Mouse (Mus musculus) limb, embryonic 14.5 days (tissue): ENCODE data around the gene Dnajb3. TPM values are rescaled to one million over a fixed set of nuclear protein-coding genes. Genes with fewer than 3 reads are reported as not detected.

ENCODE experiments used
- ATAC-seq: fragments of 200-750 bp; cut with Nextera tagmentation; 2 replicates; pipeline ENCODE4 v1.8.0; 2017; ENCODE audit warnings: low read depth, moderate number of reproducible peaks, moderate TSS enrichment; ENCODE audit not compliant: low FRiP score
- DNase-seq: peaks from one replicate; pipeline ENCODE4 v3.0.0-alpha.2; 2015; ENCODE audit warnings: low spot score
- H3K27ac ChIP-seq: fragments of 300-500 bp; sonication (generic); replicated peaks from 2 replicates; pipeline ENCODE4 v1.5.1; 2014; ENCODE audit warnings: low read depth, mild to moderate bottlenecking, low read length, moderate library complexity, mixed read lengths
- H3K27me3 ChIP-seq: fragments of 300-500 bp; sonication (generic); 2 replicates; pipeline ENCODE4 v1.6.1; 2014; ENCODE audit warnings: low read length, mixed read lengths; ENCODE audit not compliant: control insufficient read depth, insufficient read depth
- H3K36me3 ChIP-seq: fragments of 300-500 bp; sonication (generic); 2 replicates; pipeline ENCODE4 v1.6.1; 2014; ENCODE audit warnings: mild to moderate bottlenecking, low read length, moderate library complexity, mixed read lengths; ENCODE audit not compliant: control insufficient read depth, insufficient read depth
- H3K4me1 ChIP-seq: fragments of 300-500 bp; sonication (generic); 2 replicates; pipeline ENCODE4 v1.6.1; 2014; ENCODE audit warnings: antibody characterized with exemption, low read length, mixed read lengths; ENCODE audit not compliant: control insufficient read depth, insufficient read depth
- H3K4me2 ChIP-seq: fragments of 300-500 bp; sonication (generic); replicated peaks from 2 replicates; pipeline ENCODE4 v1.6.1; 2014; ENCODE audit warnings: low read depth, mild to moderate bottlenecking, low read length, moderate library complexity; ENCODE audit not compliant: severe bottlenecking
- H3K4me3 ChIP-seq: fragments of 300-500 bp; sonication (generic); replicated peaks from 2 replicates; pipeline ENCODE4 v1.5.1; 2014; ENCODE audit warnings: low read length
- H3K9ac ChIP-seq: fragments of 300-500 bp; sonication (generic); 2 replicates; pipeline ENCODE4 v1.6.1; 2014; ENCODE audit warnings: mild to moderate bottlenecking, low read depth, low read length, moderate library complexity; ENCODE audit not compliant: severe bottlenecking
- H3K9me3 ChIP-seq: fragments of 300-500 bp; sonication (generic); 2 replicates; pipeline ENCODE4 v1.6.1; 2016; ENCODE audit warnings: low read length; ENCODE audit not compliant: control insufficient read depth
- POLR2A ChIP-seq: fragments of 200-500 bp; IDR thresholded peaks from 2 replicates; pipeline ENCODE4 v1.8.0; 2012; ENCODE audit warnings: inconsistent platforms, mild to moderate bottlenecking, moderate library complexity, borderline replicate concordance; ENCODE audit not compliant: insufficient read depth, insufficient read length; ENCODE audit errors: extremely low read depth
- WGBS: fragments of 180-500 bp; shearing (Covaris S2); extraction: QIAGEN DNeasy Blood & Tissue Kit; methylation state at CpG from one replicate; pipeline ENCODE4 v1.1.7; 2014; 5-methylcytosine and 5-hydroxymethylcytosine counted together
- polyA plus RNA-seq, 2 experiments: library from polyadenylated mRNA; depleted of rRNA in 1 of 2; stranded (reverse) in 1 of 2; unstranded in 1 of 2; fragments of >200 nt; fragmentation: Nextera tagmentation in 1 of 2; extraction: Ambion mirVana in 1 of 2; gene quantifications; 2 replicates each; pipeline versions ENCODE4 v1.2.1 to v1.2.3; 2012 to 2014

Gene Dnajb3
- polyA plus RNA-seq, 2 experiments = 9.1 to 10.5 TPM

- ATAC-seq = no peak
- 83% methylated on average over 2 of the region's 2 CpGs for WGBS
These were observed 47.2 kb downstream of the Dnajb3 start for GRCm38 (mm10) chr1:88158430-88158829.

More at GRCm38 (mm10) chr1:88158430-88158829, 47.2 kb downstream of the Dnajb3 start:
- H3K27me3 ChIP-seq = no peaks in the 10 kb centered on the region
- H3K4me1 ChIP-seq = no peaks in the 10 kb centered on the region
- no peak overlapping the region for H3K4me2 ChIP-seq
- no peak overlapping the region for H3K4me3 ChIP-seq
- no peak for DNase-seq
- no peaks in the 10 kb centered on the region for H3K9me3 ChIP-seq
- H3K9ac ChIP-seq = no peak overlapping the region
- no peaks in the 10 kb centered on the region for H3K36me3 ChIP-seq
- TF ChIP-seq POLR2A = no peak
- no peak overlapping the region for H3K27ac ChIP-seq

Other genes with a start within 250 kb of the Dnajb3 start
- gene Usp40, start 197.2 kb downstream of the Dnajb3 start, polyA plus RNA-seq (2012; rRNA removed) = 33.2 and 35.2 TPM in 2 replicates
- gene Usp40, start 197.2 kb downstream of the Dnajb3 start, polyA plus RNA-seq (2014; fragmentation: Nextera tagmentation; extraction: Ambion mirVana) = 36.2 and 44.1 TPM in 2 replicates
- not detected in 2 replicates for gene Ugt1a10, start 150.4 kb downstream of the Dnajb3 start, polyA plus RNA-seq (2012; rRNA removed)
- not detected in 2 replicates for gene Ugt1a10, start 150.4 kb downstream of the Dnajb3 start, polyA plus RNA-seq (2014; fragmentation: Nextera tagmentation; extraction: Ambion mirVana)
- not detected in 2 replicates for gene Ugt1a9, start 135.0 kb downstream of the Dnajb3 start, polyA plus RNA-seq (2012; rRNA removed)
- gene Ugt1a9, start 135.0 kb downstream of the Dnajb3 start, polyA plus RNA-seq (2014; fragmentation: Nextera tagmentation; extraction: Ambion mirVana) = not detected in 2 replicates
- not detected in 2 replicates for gene Ugt1a8, start 118.0 kb downstream of the Dnajb3 start, polyA plus RNA-seq (2012; rRNA removed)
- gene Ugt1a8, start 118.0 kb downstream of the Dnajb3 start, polyA plus RNA-seq (2014; fragmentation: Nextera tagmentation; extraction: Ambion mirVana) = not detected in 2 replicates
- 2.0 and 2.2 TPM in 2 replicates for gene Ugt1a7c, start 110.7 kb downstream of the Dnajb3 start, polyA plus RNA-seq (2012; rRNA removed)
- gene Ugt1a7c, start 110.7 kb downstream of the Dnajb3 start, polyA plus RNA-seq (2014; fragmentation: Nextera tagmentation; extraction: Ambion mirVana) = 2.5 and 2.6 TPM in 2 replicates
- 0.12 and 0.24 TPM in 2 replicates for gene Ugt1a6b, start 102.5 kb downstream of the Dnajb3 start, polyA plus RNA-seq (2012; rRNA removed)
- gene Ugt1a6b, start 102.5 kb downstream of the Dnajb3 start, polyA plus RNA-seq (2014; fragmentation: Nextera tagmentation; extraction: Ambion mirVana) = 0.70 and 1.0 TPM in 2 replicates
- 1.9 and 2.3 TPM in 2 replicates for gene Ugt1a6a, start 71.0 kb downstream of the Dnajb3 start, polyA plus RNA-seq (2012; rRNA removed)
- gene Ugt1a6a, start 71.0 kb downstream of the Dnajb3 start, polyA plus RNA-seq (2014; fragmentation: Nextera tagmentation; extraction: Ambion mirVana) = 2.9 and 5.4 TPM in 2 replicates
- gene Ugt1a5, start 39.8 kb downstream of the Dnajb3 start, polyA plus RNA-seq (2012; rRNA removed) = 0.08 and 0.19 TPM in 2 replicates
- not detected in 2 replicates for gene Ugt1a5, start 39.8 kb downstream of the Dnajb3 start, polyA plus RNA-seq (2014; fragmentation: Nextera tagmentation; extraction: Ambion mirVana)
- 0.04 and 0.08 TPM in 2 replicates for gene Ugt1a2, start 5.2 kb downstream of the Dnajb3 start, polyA plus RNA-seq (2012; rRNA removed)
- not detected in 2 replicates for gene Ugt1a2, start 5.2 kb downstream of the Dnajb3 start, polyA plus RNA-seq (2014; fragmentation: Nextera tagmentation; extraction: Ambion mirVana)
- 1.5 and 2.3 TPM in 2 replicates for gene Ugt1a1, start 6.2 kb upstream of the Dnajb3 start, polyA plus RNA-seq (2012; rRNA removed)
- gene Ugt1a1, start 6.2 kb upstream of the Dnajb3 start, polyA plus RNA-seq (2014; fragmentation: Nextera tagmentation; extraction: Ambion mirVana) = 4.3 and 5.8 TPM in 2 replicates
- 0.15 and 0.20 TPM in 2 replicates for gene Mroh2a, start 21.2 kb upstream of the Dnajb3 start, polyA plus RNA-seq (2012; rRNA removed)
- 1.7 and 2.2 TPM in 2 replicates for gene Mroh2a, start 21.2 kb upstream of the Dnajb3 start, polyA plus RNA-seq (2014; fragmentation: Nextera tagmentation; extraction: Ambion mirVana)
- gene Hjurp, start 71.9 kb upstream of the Dnajb3 start, polyA plus RNA-seq (2012; rRNA removed) = 277 and 360 TPM in 2 replicates
- 139 and 150 TPM in 2 replicates for gene Hjurp, start 71.9 kb upstream of the Dnajb3 start, polyA plus RNA-seq (2014; fragmentation: Nextera tagmentation; extraction: Ambion mirVana)
- gene Trpm8, start 71.9 kb upstream of the Dnajb3 start, polyA plus RNA-seq (2012; rRNA removed) = not detected in 2 replicates
- gene Trpm8, start 71.9 kb upstream of the Dnajb3 start, polyA plus RNA-seq (2014; fragmentation: Nextera tagmentation; extraction: Ambion mirVana) = not detected in 2 replicates
- 1.5 and 1.6 TPM in 2 replicates for gene Spp2, start 201.2 kb upstream of the Dnajb3 start, polyA plus RNA-seq (2012; rRNA removed)
- gene Spp2, start 201.2 kb upstream of the Dnajb3 start, polyA plus RNA-seq (2014; fragmentation: Nextera tagmentation; extraction: Ambion mirVana) = not detected in 2 replicates